Mouse (Mus musculus) thymus, postnatal 36 days (tissue): ENCODE measurements at regions not wholly inside any gene's neighbourhood (a gene's known extent, or its start where the extent isn't known, plus 50 kb on each side); places are given as distances from the start of the nearest gene placed in this dataset.

ENCODE experiments used
- DNase-seq, 2 experiments: peaks; one replicate each; pipeline ENCODE4 v3.0.0; 2022; ENCODE audit warnings: mixed read lengths in 2 of 2

GRCm38 (mm10) chr9:22937686-22938391, 285.0 kb upstream of the Bmper start:
- DNase-seq = no peak

GRCm38 (mm10) chr9:22944992-22945391, 277.9 kb upstream of the Bmper start:
- no peak for DNase-seq

GRCm38 (mm10) chr9:22945426-22945955, 277.4 kb upstream of the Bmper start:
- no peak for DNase-seq

GRCm38 (mm10) chr9:22952571-22953442, 270.1 kb upstream of the Bmper start:
- no peak for DNase-seq

- DNase-seq = no peak
Measured at GRCm38 (mm10) chr9:22962269-22962815, 260.5 kb upstream of the Bmper start.

- DNase-seq = no peak
Measured at GRCm38 (mm10) chr9:22971312-22971711, 251.6 kb upstream of the Bmper start.

GRCm38 (mm10) chr9:22976748-22977147, 246.1 kb upstream of the Bmper start:
- no peak for DNase-seq

- no peak for DNase-seq
Measured at GRCm38 (mm10) chr9:22979627-22980026, 243.2 kb upstream of the Bmper start.

GRCm38 (mm10) chr9:22989508-22989907, 233.4 kb upstream of the Bmper start:
- DNase-seq = no peak

GRCm38 (mm10) chr9:22993531-22993930, 229.3 kb upstream of the Bmper start:
- DNase-seq = no peak

GRCm38 (mm10) chr9:22995564-22995963, 227.3 kb upstream of the Bmper start:
- DNase-seq = no peak

- DNase-seq = no peak
Measured at GRCm38 (mm10) chr9:22998306-22998705, 224.6 kb upstream of the Bmper start.

- DNase-seq = no peak
Measured at GRCm38 (mm10) chr9:22999181-22999580, 223.7 kb upstream of the Bmper start.

GRCm38 (mm10) chr9:23000200-23000599, 222.7 kb upstream of the Bmper start:
- DNase-seq = no peak

GRCm38 (mm10) chr9:23003195-23004061, 219.4 kb upstream of the Bmper start:
- DNase-seq = no peak

- no peak for DNase-seq
Measured at GRCm38 (mm10) chr9:23005005-23005404, 217.9 kb upstream of the Bmper start.

GRCm38 (mm10) chr9:23009462-23010183, 213.3 kb upstream of the Bmper start:
- DNase-seq = no peak

GRCm38 (mm10) chr9:23011316-23011959, 211.4 kb upstream of the Bmper start:
- no peak for DNase-seq

- DNase-seq = no peak
Measured at GRCm38 (mm10) chr9:23012130-23012529, 210.7 kb upstream of the Bmper start.

- DNase-seq = no peak
Measured at GRCm38 (mm10) chr9:23016733-23017132, 206.1 kb upstream of the Bmper start.

- no peak for DNase-seq
Measured at GRCm38 (mm10) chr9:23024061-23024460, 198.8 kb upstream of the Bmper start.
